Mouse (Mus musculus) adrenal gland, postnatal 4 days (tissue): Measurements from ENCODE around the gene Kmt5c. TPM values are rescaled to one million over a fixed set of nuclear protein-coding genes. Genes with fewer than 3 reads are reported as not detected.
A peak's percentile ranks its signal among the peaks of the same experiment; 100 is the strongest.

ENCODE experiments used
- DNase-seq, 2 experiments: peaks; one replicate each; pipeline ENCODE4 v3.0.0; 2021 to 2022; ENCODE audit warnings: low spot score in 2 of 2, mixed read lengths in 2 of 2
- long read RNA-seq, 2 experiments: library from polyadenylated mRNA; stranded (forward); transcript quantifications; one replicate each; pipeline ENCODE4 v2.0.0; 2021
- total RNA-seq, 2 experiments: library from RNA; stranded (reverse); gene quantifications; 2 replicates each; pipeline ENCODE4 v1.2.3; 2021

Kmt5c gene
- 10 to 100 TPM; 89.8 to 94.8 TPM for total RNA-seq
- long read RNA-seq, experiment 1, transcript Kmt5c-203 (9 exons, 2,177 nt) = major isoform, 25 of 44 reads
- long read RNA-seq, experiment 1, partial matches to known transcripts = 10 of 44 reads
- long read RNA-seq, experiment 1, other reads (novel, unspliced or antisense) = 7 of 44 reads
- long read RNA-seq, experiment 2, transcript Kmt5c-203 (9 exons, 2,177 nt) = major isoform, 22 of 67 reads
- long read RNA-seq, experiment 2, partial matches to known transcripts = 27 of 67 reads
- long read RNA-seq, experiment 2, other reads (novel, unspliced or antisense) = 12 of 67 reads

GRCm38 (mm10) chr7:4739544-4740275 lies at the start of gene Kmt5c:
Gene Kmt5c (plus strand): TSS chr7:4740115.
- DNase-seq = peak; percentile 87 to 88

- DNase-seq = peak; percentile 33 to 45
Observed at GRCm38 (mm10) chr7:4690387-4690786, 49.5 kb upstream of the Kmt5c start, which contains the start of gene Brsk1. Gene Brsk1 (plus strand): TSS chr7:4690604.

- DNase-seq = no peak
Observed at GRCm38 (mm10) chr7:4690951-4691653, 48.8 kb upstream of the Kmt5c start.

GRCm38 (mm10) chr7:4693004-4693403 lies 46.9 kb upstream of the Kmt5c start:
- DNase-seq = no peak

GRCm38 (mm10) chr7:4702334-4702733 lies 37.6 kb upstream of the Kmt5c start:
- DNase-seq = no peak

- DNase-seq = no peak
Observed at GRCm38 (mm10) chr7:4703195-4703594, 36.7 kb upstream of the Kmt5c start.

GRCm38 (mm10) chr7:4705098-4705497 lies 34.8 kb upstream of the Kmt5c start:
- DNase-seq = peak in 1 of 2 experiments; percentile 22

GRCm38 (mm10) chr7:4712594-4712993 lies 27.3 kb upstream of the Kmt5c start:
- DNase-seq = no peak

GRCm38 (mm10) chr7:4716955-4717354 lies 23.0 kb upstream of the Kmt5c start:
- no peak for DNase-seq

GRCm38 (mm10) chr7:4719276-4719675 lies 20.6 kb upstream of the Kmt5c start:
- no peak for DNase-seq

- no peak for DNase-seq
Observed at GRCm38 (mm10) chr7:4723508-4723907, 16.4 kb upstream of the Kmt5c start.

GRCm38 (mm10) chr7:4724359-4724758 lies 15.6 kb upstream of the Kmt5c start:
- DNase-seq = no peak

- DNase-seq = no peak
Observed at GRCm38 (mm10) chr7:4725169-4725568, 14.7 kb upstream of the Kmt5c start, which contains the start of gene Tmem150b. Gene Tmem150b (minus strand): TSS chr7:4725249.

- no peak for DNase-seq
Observed at GRCm38 (mm10) chr7:4731090-4731489, 8.8 kb upstream of the Kmt5c start.

- no peak for DNase-seq
Observed at GRCm38 (mm10) chr7:4732968-4733392, 6.9 kb upstream of the Kmt5c start.

GRCm38 (mm10) chr7:4739041-4739543 lies 823 bp upstream of the Kmt5c start:
- no peak for DNase-seq

- DNase-seq = no peak
Observed at GRCm38 (mm10) chr7:4740309-4740727, 403 bp downstream of the Kmt5c start.

- peak in 1 of 2 experiments; percentile 44 for DNase-seq
Observed at GRCm38 (mm10) chr7:4741151-4741550, 1.2 kb downstream of the Kmt5c start.

GRCm38 (mm10) chr7:4741672-4742481 lies 2.0 kb downstream of the Kmt5c start:
- no peak for DNase-seq

- no peak for DNase-seq
Observed at GRCm38 (mm10) chr7:4742482-4742819, 2.5 kb downstream of the Kmt5c start.

- no peak for DNase-seq
Observed at GRCm38 (mm10) chr7:4743354-4743753, 3.4 kb downstream of the Kmt5c start.
